Mouse (Mus musculus) C2C12 (cell line): ENCODE results near the gene Ppp1r35.

Experiments used
- CTCF ChIP-seq: IDR thresholded peaks from one replicate; pipeline ENCODE4 v1.5.1; 2011; ENCODE audit not compliant: control insufficient read depth, insufficient read depth, insufficient read length
- MAX ChIP-seq: IDR thresholded peaks from one replicate; pipeline ENCODE4 v1.6.1; 2011; ENCODE audit warnings: mild to moderate bottlenecking, control low read depth

GRCm38 (mm10) chr5:137748130-137748770 lies 30.4 kb upstream of the Ppp1r35 start:
- no peak for TF ChIP-seq CTCF
- TF ChIP-seq MAX: no peak
